Mouse (Mus musculus) gastrocnemius, adult 18-20 months (tissue): ENCODE results near the gene Grm2. TPM values are rescaled to one million over a fixed set of nuclear protein-coding genes. Genes with fewer than 3 reads are reported as not detected.
A peak's percentile ranks its signal among the peaks of the same experiment; 100 is the strongest.

Experiments
- DNase-seq: peaks from one replicate; pipeline ENCODE4 v3.0.0; 2021; ENCODE audit warnings: low spot score
- long read RNA-seq, 2 experiments: library from polyadenylated mRNA; stranded (forward); transcript quantifications; one replicate each; pipeline ENCODE4 v2.0.0; 2021
- total RNA-seq, 2 experiments: library from RNA; stranded (reverse); gene quantifications; 2 replicates each; pipeline ENCODE4 v1.2.3; 2021

Gene Grm2
- total RNA-seq, result not detected
- long read RNA-seq, experiment 1, result 0 reads
- long read RNA-seq, experiment 2, result 0 reads

- peak; percentile 40 for DNase-seq
These were observed at the start of gene Grm2 for GRCm38 (mm10) chr9:106655884-106656720. Gene Grm2 (minus strand): TSS chr9:106656082.

- DNase-seq, result no peak
These were observed 37.1 kb upstream of the Grm2 start for GRCm38 (mm10) chr9:106692973-106693481.

- DNase-seq, result no peak
These were observed 33.0 kb upstream of the Grm2 start for GRCm38 (mm10) chr9:106688834-106689233.

GRCm38 (mm10) chr9:106686983-106687650 is 31.2 kb upstream of the Grm2 start:
- peak; percentile 80 for DNase-seq

- peak; percentile 83 for DNase-seq
These were observed 29.6 kb upstream of the Grm2 start, which contains the start of gene Tex264 for GRCm38 (mm10) chr9:106685249-106686101. Gene Tex264 (minus strand): TSS chr9:106685927.

GRCm38 (mm10) chr9:106684918-106685248 is 29.0 kb upstream of the Grm2 start:
- no peak for DNase-seq

- DNase-seq, result no peak
These were observed 28.4 kb upstream of the Grm2 start for GRCm38 (mm10) chr9:106684093-106684872.

GRCm38 (mm10) chr9:106681026-106681425 is 25.1 kb upstream of the Grm2 start:
- no peak for DNase-seq

- DNase-seq, result no peak
These were observed 22.4 kb upstream of the Grm2 start for GRCm38 (mm10) chr9:106678242-106678641.

GRCm38 (mm10) chr9:106677702-106678101 is 21.8 kb upstream of the Grm2 start:
- DNase-seq, result no peak

- no peak for DNase-seq
These were observed 20.7 kb upstream of the Grm2 start for GRCm38 (mm10) chr9:106676571-106676970.

GRCm38 (mm10) chr9:106675965-106676364 is 20.1 kb upstream of the Grm2 start:
- DNase-seq, result no peak

GRCm38 (mm10) chr9:106675480-106675879 is 19.6 kb upstream of the Grm2 start:
- DNase-seq, result peak; percentile 83

- no peak for DNase-seq
These were observed 18.0 kb upstream of the Grm2 start for GRCm38 (mm10) chr9:106673860-106674259.

- DNase-seq, result no peak
These were observed 9.0 kb upstream of the Grm2 start for GRCm38 (mm10) chr9:106664856-106665255.

- no peak for DNase-seq
These were observed 8.6 kb upstream of the Grm2 start for GRCm38 (mm10) chr9:106664433-106664832.

- DNase-seq, result no peak
These were observed 7.3 kb upstream of the Grm2 start for GRCm38 (mm10) chr9:106663200-106663599.

GRCm38 (mm10) chr9:106659935-106660334 is 4.1 kb upstream of the Grm2 start:
- DNase-seq, result no peak

- no peak for DNase-seq
These were observed 3.6 kb upstream of the Grm2 start for GRCm38 (mm10) chr9:106659441-106659840.

- DNase-seq, result no peak
These were observed 1.7 kb upstream of the Grm2 start for GRCm38 (mm10) chr9:106657592-106657991.

- no peak for DNase-seq
These were observed 938 bp upstream of the Grm2 start for GRCm38 (mm10) chr9:106656820-106657219.
